Mouse (Mus musculus): ENCODE measurements around the gene Tmprss9.

The Tmprss9 gene

GRCm38 (mm10) chr10:80880901-80881300, 9.3 kb downstream of the Tmprss9 start:
- DNase-seq (ENCODE audit: extremely low read depth, low read depth, low spot score), result no peak

GRCm38 (mm10) chr10:80881301-80881700, 9.7 kb downstream of the Tmprss9 start:
- DNase-seq (ENCODE audit: extremely low read depth, low read depth, low spot score), result no peak

GRCm38 (mm10) chr10:80887181-80887580, 15.5 kb downstream of the Tmprss9 start:
- DNase-seq (ENCODE audit: extremely low read depth, low read depth, low spot score), result peak; percentile 13

- no peak for DNase-seq (ENCODE audit: extremely low read depth, low read depth, low spot score)
Measured at GRCm38 (mm10) chr10:80895100-80895499, 23.5 kb downstream of the Tmprss9 start.

GRCm38 (mm10) chr10:80895697-80896096, 24.0 kb downstream of the Tmprss9 start:
- no peak for DNase-seq (ENCODE audit: extremely low read depth, low read depth, low spot score)

- no peak for DNase-seq (ENCODE audit: extremely low read depth, low read depth, low spot score)
Measured at GRCm38 (mm10) chr10:80896581-80897485, 25.2 kb downstream of the Tmprss9 start.

GRCm38 (mm10) chr10:80897861-80898510, 26.3 kb downstream of the Tmprss9 start:
- DNase-seq (ENCODE audit: extremely low read depth, low read depth, low spot score), result no peak

- no peak for DNase-seq (ENCODE audit: extremely low read depth, low read depth, low spot score)
Measured at GRCm38 (mm10) chr10:80899074-80899473, 27.4 kb downstream of the Tmprss9 start.

- no peak for DNase-seq (ENCODE audit: extremely low read depth, low read depth, low spot score)
Measured at GRCm38 (mm10) chr10:80899591-80900317, 28.1 kb downstream of the Tmprss9 start.

- peak; percentile 95 for DNase-seq (ENCODE audit: extremely low read depth, low read depth, low spot score)
Measured at GRCm38 (mm10) chr10:80900318-80901247, 28.9 kb downstream of the Tmprss9 start, which contains the start of gene Timm13. Gene Timm13, minus strand, starts transcription at chr10:80900969.

- no peak for DNase-seq (ENCODE audit: extremely low read depth, low read depth, low spot score)
Measured at GRCm38 (mm10) chr10:80901409-80902272, 30.0 kb downstream of the Tmprss9 start.

GRCm38 (mm10) chr10:80902273-80902940, 30.8 kb downstream of the Tmprss9 start:
- DNase-seq (ENCODE audit: extremely low read depth, low read depth, low spot score), result no peak

GRCm38 (mm10) chr10:80903282-80903681, 31.6 kb downstream of the Tmprss9 start:
- DNase-seq (ENCODE audit: extremely low read depth, low read depth, low spot score), result no peak

GRCm38 (mm10) chr10:80904004-80904693, 32.5 kb downstream of the Tmprss9 start:
- DNase-seq (ENCODE audit: extremely low read depth, low read depth, low spot score), result no peak

GRCm38 (mm10) chr10:80904709-80905108, 33.1 kb downstream of the Tmprss9 start:
- DNase-seq (ENCODE audit: extremely low read depth, low read depth, low spot score), result no peak

GRCm38 (mm10) chr10:80909375-80910162, 37.9 kb downstream of the Tmprss9 start:
- DNase-seq (ENCODE audit: extremely low read depth, low read depth, low spot score), result no peak

- DNase-seq (ENCODE audit: extremely low read depth, low read depth, low spot score), result no peak
Measured at GRCm38 (mm10) chr10:80911354-80911753, 39.7 kb downstream of the Tmprss9 start.
